Mouse (Mus musculus) ES-E14 (cell line): ENCODE results near the gene Chmp3. TPM values are rescaled to one million over a fixed set of nuclear protein-coding genes. Genes with fewer than 3 reads are reported as not detected.

Experiments
- DNase-seq: peaks from one replicate; pipeline ENCODE4 v3.0.0-alpha.2; 2013; ENCODE audit warnings: low read depth, low spot score
- H3K27ac ChIP-seq: 2 replicates; pipeline ENCODE4 v1.5.1; 2012; ENCODE audit warnings: low read depth, mild to moderate bottlenecking, low read length, moderate library complexity, mixed read lengths; ENCODE audit not compliant: poor library complexity, insufficient read depth, severe bottlenecking
- H3K36me3 ChIP-seq: 2 replicates; pipeline ENCODE4 v1.6.1; 2012; ENCODE audit warnings: mild to moderate bottlenecking, low read length, moderate library complexity, mixed read lengths; ENCODE audit not compliant: control insufficient read depth, poor library complexity, insufficient read depth, severe bottlenecking
- H3K4me1 ChIP-seq, 2 experiments: fragments of 150-350 bp in 1 of 2; sonication (generic) in 1 of 2; 2 replicates each; pipeline ENCODE4 v1.6.1; 2012; ENCODE audit warnings: low read length in 2 of 2, mild to moderate bottlenecking in 1 of 2, mixed read lengths in 1 of 2; ENCODE audit not compliant: control insufficient read depth in 2 of 2, insufficient read depth in 2 of 2, poor library complexity in 1 of 2
- H3K4me3 ChIP-seq, 2 experiments: fragments of 150-350 bp in 1 of 2; sonication (generic) in 1 of 2; 2 replicates each; pipeline ENCODE4 v1.5.1; 2012; ENCODE audit warnings: low read length in 2 of 2, low read depth in 1 of 2, mild to moderate bottlenecking in 1 of 2, mixed read lengths in 1 of 2; ENCODE audit not compliant: insufficient read depth in 1 of 2, poor library complexity in 1 of 2, severe bottlenecking in 1 of 2
- H3K9ac ChIP-seq: 2 replicates; pipeline ENCODE4 v1.6.1; 2012; ENCODE audit warnings: low read depth, mild to moderate bottlenecking, low read length, mixed read lengths; ENCODE audit not compliant: poor library complexity, insufficient read depth, severe bottlenecking
- H3K9me3 ChIP-seq: fragments of 150-350 bp; sonication (generic); 2 replicates; pipeline ENCODE4 v1.6.1; 2012; ENCODE audit warnings: low read depth, mild to moderate bottlenecking, low read length; ENCODE audit not compliant: control insufficient read depth, insufficient read depth
- CHD2 ChIP-seq: IDR thresholded peaks from 2 replicates; pipeline ENCODE4 v1.6.1; 2014; ENCODE audit warnings: mild to moderate bottlenecking, low read depth, low read length, inconsistent platforms
- HCFC1 ChIP-seq: IDR thresholded peaks from 2 replicates; pipeline ENCODE4 v1.6.1; 2012; ENCODE audit warnings: low read length, inconsistent platforms, borderline replicate concordance; ENCODE audit not compliant: insufficient read depth
- MAFK ChIP-seq: IDR thresholded peaks from 2 replicates; pipeline ENCODE4 v1.6.1; 2014; ENCODE audit warnings: mild to moderate bottlenecking, low read depth, low read length, inconsistent platforms; ENCODE audit not compliant: insufficient read depth
- ZC3H11A ChIP-seq: IDR thresholded peaks from 2 replicates; pipeline ENCODE4 v1.6.1; 2012; ENCODE audit warnings: low read depth, mild to moderate bottlenecking, inconsistent platforms, low read length, borderline replicate concordance
- ZNF384 ChIP-seq: IDR thresholded peaks from 2 replicates; pipeline ENCODE4 v1.6.1; 2012; ENCODE audit warnings: low read depth, low read length, inconsistent platforms
- in situ Hi-C, 2 experiments: fragments of 600-800 bp; cut with MboI; formaldehyde crosslinking; loops; one replicate each; pipeline ENCODE4 v1.15.1; 2025; ENCODE audit warnings: low sequenced_read_pairs in 2 of 2, inconsistent platforms in 1 of 2; ENCODE audit not compliant: unreplicated experiment in 2 of 2
- total RNA-seq: library from RNA; depleted of rRNA; stranded (reverse); fragments of 300-350 nt; gene quantifications from 2 replicates; pipeline ENCODE4 v1.2.3, GENCODE M21; 2012

Chmp3 gene
- total RNA-seq, 1 experiment = 55.8 TPM

DNA sequence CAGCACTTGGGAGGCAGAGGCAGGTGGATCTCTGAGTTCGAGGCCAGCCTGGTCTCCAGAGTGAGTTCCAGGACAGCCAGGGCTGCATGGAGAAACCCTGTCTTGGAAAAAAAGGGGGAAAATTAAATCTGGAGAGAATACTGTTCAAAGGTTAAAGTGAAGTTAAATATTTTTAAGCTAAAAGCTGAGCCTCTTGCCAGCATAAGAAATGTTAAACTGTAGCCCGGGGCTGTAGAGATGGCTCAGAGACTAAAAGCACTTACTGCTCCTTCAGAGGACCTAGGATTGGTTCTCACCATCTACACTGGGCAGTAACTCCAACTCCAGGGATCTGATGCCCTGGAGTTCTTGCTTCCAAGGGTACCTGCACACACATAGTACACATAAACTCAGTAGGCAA, 13.2 kb downstream of the Chmp3 start:
- Histone ChIP-seq H3K4me3 (no peak overlapping the region), H3K4me1 (no peaks in the 10 kb centered on the region), H3K27ac (no peak overlapping the region), H3K36me3 (no peaks in the 10 kb centered on the region), H3K9ac (no peak overlapping the region), H3K9me3 (no peaks in the 10 kb centered on the region)
- in situ Hi-C loops = no loop called here
- TF ChIP-seq ZNF384 = no peak
- no peak for TF ChIP-seq MAFK
- no peak for TF ChIP-seq ZC3H11A
- no peak for TF ChIP-seq HCFC1
- no peak for TF ChIP-seq CHD2
- no peak for DNase-seq

DNA sequence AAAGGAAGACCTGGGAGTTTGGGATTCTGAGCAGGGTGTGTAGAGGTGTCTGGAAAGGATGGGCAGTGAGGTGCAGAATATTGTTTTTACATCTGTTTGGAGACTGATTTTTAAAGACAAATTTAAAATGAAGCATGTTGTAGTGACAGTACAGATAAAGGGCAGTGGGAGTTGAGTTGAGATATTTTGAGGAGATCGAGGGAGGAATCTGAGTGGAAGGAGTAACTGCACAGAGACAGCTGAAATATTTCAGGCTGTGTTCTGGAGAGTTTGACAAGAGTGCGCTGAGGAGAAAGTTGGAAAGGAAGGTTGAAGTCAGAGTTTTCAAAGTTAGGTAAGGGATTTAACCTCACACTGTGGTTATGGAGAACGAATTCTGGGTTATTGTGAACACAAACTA, 25.0 kb downstream of the Chmp3 start:
- H3K4me1 ChIP-seq = 0 out of 4 replicates have a peak, but pooled peaks cover 0 to 2% of the 10 kb centered on the region in 2 experiments
- no peak overlapping the region for H3K4me3 ChIP-seq
- in situ Hi-C loops = no loop called here
- H3K36me3 ChIP-seq = no peaks in the 10 kb centered on the region
- no peaks in the 10 kb centered on the region for H3K9me3 ChIP-seq
- no peak overlapping the region for H3K9ac ChIP-seq
- no peak for TF ChIP-seq ZNF384
- no peak for DNase-seq
- H3K27ac ChIP-seq = no peak overlapping the region

DNA sequence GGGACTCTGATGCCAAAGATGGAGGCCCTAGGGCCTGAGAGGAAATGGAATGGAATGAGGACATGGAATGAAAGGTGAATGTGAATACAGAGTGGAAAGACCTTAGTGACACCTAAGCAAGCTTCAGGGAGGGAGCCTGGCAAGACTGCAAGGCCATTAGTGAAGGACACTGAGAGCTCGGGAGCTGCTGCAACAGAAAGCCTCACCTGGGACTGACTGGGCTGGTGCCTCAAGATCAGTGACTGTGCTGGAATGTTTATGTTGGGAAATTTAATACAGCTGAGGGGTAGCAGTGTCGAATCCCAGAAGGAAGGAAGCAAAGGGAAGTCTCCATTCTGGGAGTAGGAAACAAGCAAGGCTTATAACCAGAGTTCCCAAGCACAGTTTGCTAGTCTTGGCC, 25.4 kb downstream of the Chmp3 start:
- Histone ChIP-seq H3K9ac (no peak overlapping the region), H3K36me3 (no peaks in the 10 kb centered on the region), H3K9me3 (no peaks in the 10 kb centered on the region), H3K4me3 (no peak overlapping the region), H3K4me1 (0 out of 4 replicates have a peak, but pooled peaks cover 0 to 2% of the 10 kb centered on the region in 2 experiments), H3K27ac (no peak overlapping the region)
- no peak for DNase-seq
- TF ChIP-seq CHD2 (no peak), MAFK (no peak), ZC3H11A (no peak), ZNF384 (no peak), HCFC1 (no peak)
- in situ Hi-C loops = no loop called here

DNA sequence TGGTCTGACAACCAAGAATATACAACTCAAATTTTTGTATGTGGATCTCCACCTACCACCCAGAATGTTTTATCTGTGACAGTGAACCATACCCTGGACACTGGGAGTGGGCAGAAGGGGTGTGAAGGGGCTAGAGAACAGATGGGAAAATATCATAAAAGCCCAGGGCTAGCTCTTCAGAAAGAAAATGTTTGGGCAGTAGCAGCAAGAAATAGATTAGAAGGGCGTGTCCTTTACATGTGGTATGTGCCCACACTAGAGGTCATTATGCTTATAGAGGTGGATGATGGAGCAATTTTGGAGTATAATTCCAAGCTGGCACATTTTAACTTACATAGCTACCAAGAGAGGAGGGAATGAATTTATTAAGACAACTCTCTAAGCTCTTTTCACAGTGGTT, 31.8 kb downstream of the Chmp3 start:
- Histone ChIP-seq H3K36me3 (peaks cover 4% of the 10 kb centered on the region; the same call in 1 of the 2 replicates), H3K27ac (no peak overlapping the region), H3K9me3 (no peaks in the 10 kb centered on the region), H3K4me3 (no peak overlapping the region), H3K4me1 (no peaks in the 10 kb centered on the region), H3K9ac (no peak overlapping the region)
- in situ Hi-C loops = no loop called here
- DNase-seq = no peak
- no peak for TF ChIP-seq CHD2
- TF ChIP-seq HCFC1 = no peak
- no peak for TF ChIP-seq ZNF384
- TF ChIP-seq ZC3H11A = no peak
- no peak for TF ChIP-seq MAFK

DNA sequence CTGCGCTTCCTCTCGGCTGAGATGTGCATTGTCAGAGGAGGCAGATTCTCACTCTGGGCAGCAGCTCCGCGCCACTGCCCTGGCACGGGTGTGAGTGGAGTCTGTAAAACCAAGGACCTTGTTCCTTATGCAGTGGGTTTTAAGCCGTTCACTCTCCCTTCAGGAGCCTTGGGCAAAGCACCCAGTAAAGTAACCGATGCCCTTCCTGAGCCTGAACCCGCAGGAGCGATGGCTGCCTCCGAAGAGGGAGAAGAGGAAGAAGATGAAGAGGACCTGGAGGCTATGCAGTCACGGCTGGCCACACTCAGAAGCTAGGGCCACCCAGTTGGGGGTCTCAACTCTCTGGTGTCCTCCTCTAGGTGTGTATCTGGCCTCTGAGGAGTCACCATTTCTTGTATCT, 35.9 kb downstream of the Chmp3 start:
- no peak overlapping the region for H3K27ac ChIP-seq
- DNase-seq = no peak
- in situ Hi-C loops = no loop called here
- no peaks in the 10 kb centered on the region for H3K4me1 ChIP-seq
- no peak overlapping the region for H3K4me3 ChIP-seq
- H3K9me3 ChIP-seq = no peaks in the 10 kb centered on the region
- no peak overlapping the region for H3K9ac ChIP-seq
- H3K36me3 ChIP-seq = peaks cover 4% of the 10 kb centered on the region; the same call in 1 of the 2 replicates
- TF ChIP-seq ZC3H11A = no peak
